Mouse (Mus musculus): ENCODE results near the gene Olfr718-ps1.
"Not testable (repeated sequence)": the region's sequence is repeated elsewhere in the genome, so short reads cannot be mapped to it uniquely, and the experiment has no call there.

DNA sequence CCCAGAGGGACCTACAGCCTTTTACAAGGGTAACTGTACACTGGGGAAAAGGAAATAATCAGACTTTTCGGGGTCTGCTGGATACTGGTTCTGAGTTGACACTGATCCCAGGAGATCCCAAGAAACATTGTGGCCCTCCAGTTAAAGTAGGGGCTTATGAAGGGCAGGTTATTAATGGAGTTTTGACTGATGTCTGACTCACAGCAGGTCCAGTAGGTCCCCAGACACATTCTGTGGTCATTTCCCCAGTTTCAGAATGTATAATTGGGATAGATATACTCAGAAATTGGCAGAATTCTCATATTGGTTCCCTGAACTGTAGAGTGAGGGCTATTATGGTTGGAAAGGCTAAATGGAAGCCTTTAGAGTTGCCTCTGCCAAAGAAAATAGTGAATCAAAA is 40.6 kb upstream of the Olfr718-ps1 start:
- TF ChIP-seq POLR2A (IDR thresholded peaks at IDR 0.05; ENCODE audit: low read depth, low read length); CTCF (IDR thresholded peaks at IDR 0.05; ENCODE audit: borderline replicate concordance, insufficient read depth, low read length): not testable (repeated sequence)
